Mouse (Mus musculus) G1E (cell line): ENCODE measurements around the gene Bzw2.

ENCODE experiments used
- CTCF ChIP-seq: IDR thresholded peaks from 2 replicates; pipeline ENCODE4 v1.5.1; 2012; ENCODE audit warnings: low read depth, low read length, inconsistent platforms, mixed read lengths
- GATA1 ChIP-seq: IDR thresholded peaks from 2 replicates; pipeline ENCODE4 v1.6.1; 2012; ENCODE audit warnings: borderline replicate concordance, low read length, inconsistent platforms, mixed read lengths
- GATA2 ChIP-seq: IDR thresholded peaks from 2 replicates; pipeline ENCODE4 v1.6.1; 2012; ENCODE audit warnings: low read depth, low read length, inconsistent platforms, borderline replicate concordance
- POLR2AphosphoS5 ChIP-seq: IDR thresholded peaks from 2 replicates; pipeline ENCODE4 v1.6.1; 2012; ENCODE audit warnings: low read depth, low read length, inconsistent platforms; ENCODE audit not compliant: insufficient replicate concordance

DNA sequence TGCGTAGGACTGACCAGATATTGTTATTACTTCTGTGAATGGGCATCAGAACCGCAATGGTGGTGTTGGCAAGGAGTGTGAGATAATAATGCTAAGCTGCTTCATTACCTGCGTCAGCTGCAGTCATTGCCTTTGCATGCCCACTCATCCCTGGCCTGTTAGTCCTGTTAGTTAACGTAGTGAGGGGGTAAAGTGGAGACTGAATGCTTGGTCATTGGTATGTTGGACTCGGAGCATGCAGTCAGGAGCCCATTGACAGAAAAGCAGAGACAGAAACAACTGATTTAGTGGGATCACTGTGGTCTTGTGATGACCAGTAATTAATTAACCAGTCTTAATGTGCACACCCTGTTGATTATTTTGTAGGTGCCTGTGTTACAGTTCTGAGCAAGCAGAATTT, 19.3 kb upstream of the Bzw2 start:
- TF ChIP-seq CTCF (no peak), POLR2AphosphoS5 (no peak), GATA1 (no peak), GATA2 (no peak)
